Mouse (Mus musculus) liver, adult 2 months (tissue): ENCODE data around the gene Tcf19.

Experiments used
- CTCF ChIP-seq: fragments of 200-500 bp; IDR thresholded peaks from 2 replicates; pipeline ENCODE4 v1.5.1; 2011; ENCODE audit warnings: low read depth, low read length, control low read depth
- POLR2A ChIP-seq: fragments of 200-500 bp; IDR thresholded peaks from 2 replicates; pipeline ENCODE4 v1.6.1; 2011; ENCODE audit warnings: low read length, control low read depth; ENCODE audit not compliant: insufficient read depth; ENCODE audit errors: extremely low read depth

DNA sequence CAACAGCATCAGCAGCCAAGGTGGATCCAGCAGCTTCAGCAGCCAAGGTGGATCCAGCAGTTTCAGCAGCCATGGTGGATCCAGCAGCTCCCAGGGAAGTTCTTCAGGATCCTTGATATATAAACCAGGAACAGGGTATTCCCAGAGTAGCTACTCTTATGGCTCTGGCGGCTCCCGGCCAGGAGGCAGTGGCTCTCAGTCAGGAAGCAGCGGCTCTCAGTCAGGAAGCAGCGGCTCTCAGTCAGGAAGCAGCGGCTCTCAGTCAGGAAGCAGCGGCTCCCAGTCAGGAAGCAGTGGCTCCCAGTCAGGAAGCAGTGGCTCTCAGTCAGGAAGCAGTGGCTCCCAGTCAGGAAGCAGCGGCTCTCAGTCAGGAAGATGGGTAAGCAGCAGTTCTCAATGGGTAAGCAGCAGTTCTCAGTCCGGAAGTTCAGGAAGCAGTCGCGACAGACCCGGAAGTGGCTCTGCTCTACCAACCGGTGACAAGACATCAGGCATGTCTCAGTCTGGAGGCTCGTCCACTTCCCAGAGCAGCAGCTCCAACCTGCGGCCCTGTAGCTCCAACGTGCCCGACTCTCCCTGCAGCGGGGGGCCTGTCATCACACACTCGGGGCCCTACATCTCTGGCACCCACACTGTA, 38.3 kb upstream of the Tcf19 start:
- no peak for TF ChIP-seq CTCF
- TF ChIP-seq POLR2A, result no peak
